Mouse (Mus musculus) midbrain, embryonic 15.5 days (tissue): Measurements from ENCODE around the gene Mks1. TPM values are rescaled to one million over a fixed set of nuclear protein-coding genes. Genes with fewer than 3 reads are reported as not detected.
"Not testable (repeated sequence)": the region's sequence is repeated elsewhere in the genome, so short reads cannot be mapped to it uniquely, and the experiment has no call there.

Experiments
- ATAC-seq: fragments of 200-750 bp; cut with Nextera tagmentation; replicated peaks from 2 replicates; pipeline ENCODE4 v1.8.0; 2017; ENCODE audit warnings: moderate TSS enrichment
- H3K27ac ChIP-seq: fragments of 300-500 bp; sonication (generic); 2 replicates; pipeline ENCODE4 v1.5.1; 2015; ENCODE audit warnings: mild to moderate bottlenecking, inconsistent platforms
- H3K27me3 ChIP-seq: fragments of 300-500 bp; sonication (generic); replicated peaks from 2 replicates; pipeline ENCODE4 v1.6.1; 2015; ENCODE audit warnings: inconsistent platforms
- H3K36me3 ChIP-seq: fragments of 300-500 bp; sonication (generic); replicated peaks from 2 replicates; pipeline ENCODE4 v1.6.1; 2015; ENCODE audit warnings: inconsistent platforms
- H3K4me1 ChIP-seq: fragments of 300-500 bp; sonication (generic); 2 replicates; pipeline ENCODE4 v1.6.1; 2015; ENCODE audit warnings: inconsistent platforms
- H3K4me2 ChIP-seq: fragments of 300-500 bp; sonication (generic); 2 replicates; pipeline ENCODE4 v1.6.1; 2015; ENCODE audit warnings: inconsistent platforms, mild to moderate bottlenecking, moderate library complexity
- H3K4me3 ChIP-seq: fragments of 300-500 bp; sonication (generic); 2 replicates; pipeline ENCODE4 v1.5.1; 2015; ENCODE audit warnings: mild to moderate bottlenecking, inconsistent platforms
- H3K9ac ChIP-seq: fragments of 300-500 bp; sonication (generic); 2 replicates; pipeline ENCODE4 v1.6.1; 2015; ENCODE audit warnings: mild to moderate bottlenecking, inconsistent platforms
- H3K9me3 ChIP-seq: fragments of 300-500 bp; sonication (generic); 2 replicates; pipeline ENCODE4 v1.6.1; 2016; ENCODE audit warnings: inconsistent platforms
- WGBS: fragments of 180-500 bp; shearing (Covaris S2); methylation state at CpG from one replicate; pipeline ENCODE4 v1.1.7; 2015; ENCODE audit warnings: mixed read lengths; 5-methylcytosine and 5-hydroxymethylcytosine counted together
- polyA plus RNA-seq: library from polyadenylated mRNA; unstranded; fragments of >200 nt; fragmentation: Nextera tagmentation; extraction: Ambion mirVana; gene quantifications from 2 replicates; pipeline ENCODE4 v1.2.1, GENCODE M21; 2015

The Mks1 gene
- polyA plus RNA-seq, 1 experiment from 2014 or later: 12.8 TPM

- H3K9me3 ChIP-seq: no peaks in the 10 kb centered on the region
- 79% methylated on average over 12 of the region's 12 CpGs for WGBS
- ATAC-seq: no peak
- no peak overlapping the region for H3K4me3 ChIP-seq
- H3K4me2 ChIP-seq: no peak overlapping the region
- H3K9ac ChIP-seq: no peak overlapping the region
- no peak overlapping the region for H3K27ac ChIP-seq
- H3K36me3 ChIP-seq: no peaks in the 10 kb centered on the region
- no peaks in the 10 kb centered on the region for H3K27me3 ChIP-seq
- H3K4me1 ChIP-seq: no peaks in the 10 kb centered on the region
These were observed 5.9 kb upstream of the Mks1 start for GRCm38 (mm10) chr11:87846968-87847600.

GRCm38 (mm10) chr11:87847884-87848283 lies 5.1 kb upstream of the Mks1 start:
- H3K27me3 ChIP-seq: no peaks in the 10 kb centered on the region
- WGBS: 72% methylated on average over 6 of the region's 6 CpGs
- ATAC-seq: no peak

GRCm38 (mm10) chr11:87853597-87853954 lies 561 bp downstream of the Mks1 start:
- peak overlapping the region; percentile 52 for H3K9ac ChIP-seq
- no peaks in the 10 kb centered on the region for H3K9me3 ChIP-seq
- H3K27me3 ChIP-seq: no peaks in the 10 kb centered on the region
- WGBS: 29% methylated on average over 8 of the region's 8 CpGs
- H3K36me3 ChIP-seq: 0 out of 2 replicates have a peak, but pooled peaks cover 4% of the 10 kb centered on the region
- peaks cover 9% of the 10 kb centered on the region for H3K4me1 ChIP-seq
- H3K4me3 ChIP-seq: peak overlapping the region; percentile 63
- H3K27ac ChIP-seq: peak overlapping the region; percentile 81
- ATAC-seq: peak; percentile 58
- H3K4me2 ChIP-seq: peak overlapping the region; percentile 64

More at GRCm38 (mm10) chr11:87847884-87848283, 5.1 kb upstream of the Mks1 start:
- Histone ChIP-seq H3K27ac (no peak overlapping the region), H3K4me3 (no peak overlapping the region), H3K36me3 (no peaks in the 10 kb centered on the region), H3K9ac (no peak overlapping the region), H3K9me3 (no peaks in the 10 kb centered on the region), H3K4me1 (0 out of 2 replicates have a peak, but pooled peaks cover 3% of the 10 kb centered on the region), H3K4me2 (no peak overlapping the region)

GRCm38 (mm10) chr11:87854550-87854949 lies 1.5 kb downstream of the Mks1 start:
- 90% methylated on average over 7 of the region's 7 CpGs for WGBS
- no peak for ATAC-seq
- H3K4me1 ChIP-seq: peaks cover 9% of the 10 kb centered on the region

GRCm38 (mm10) chr11:87859273-87859672 lies 6.3 kb downstream of the Mks1 start:
- Histone ChIP-seq H3K27ac (no peak overlapping the region), H3K4me3 (no peak overlapping the region), H3K4me1 (no peaks in the 10 kb centered on the region), H3K36me3 (0 out of 2 replicates have a peak, but pooled peaks cover 4% of the 10 kb centered on the region), H3K9me3 (no peaks in the 10 kb centered on the region), H3K4me2 (no peak overlapping the region), H3K9ac (no peak overlapping the region), H3K27me3 (no peaks in the 10 kb centered on the region)
- no peak for ATAC-seq
- 90% methylated on average over 11 of the region's 11 CpGs for WGBS

More at GRCm38 (mm10) chr11:87854550-87854949, 1.5 kb downstream of the Mks1 start:
- Histone ChIP-seq H3K27me3 (no peaks in the 10 kb centered on the region), H3K36me3 (0 out of 2 replicates have a peak, but pooled peaks cover 4% of the 10 kb centered on the region), H3K4me3 (no peak overlapping the region), H3K9me3 (no peaks in the 10 kb centered on the region), H3K27ac (no peak overlapping the region), H3K9ac (no peak overlapping the region), H3K4me2 (no peak overlapping the region)

- Histone ChIP-seq H3K4me2 (no peak overlapping the region), H3K4me1 (no peaks in the 10 kb centered on the region), H3K9me3 (no peaks in the 10 kb centered on the region), H3K9ac (no peak overlapping the region), H3K27ac (no peak overlapping the region), H3K4me3 (no peak overlapping the region), H3K36me3 (0 out of 2 replicates have a peak, but pooled peaks cover 4% of the 10 kb centered on the region), H3K27me3 (no peaks in the 10 kb centered on the region)
- ATAC-seq: no peak
- WGBS: 77% methylated on average over 9 of the region's 9 CpGs
These were observed 7.4 kb downstream of the Mks1 start for GRCm38 (mm10) chr11:87860426-87860825.

- no peak overlapping the region for H3K4me2 ChIP-seq
- WGBS: 96% methylated on average over 13 of the region's 13 CpGs
- no peak overlapping the region for H3K9ac ChIP-seq
- H3K27ac ChIP-seq: no peak overlapping the region
- H3K27me3 ChIP-seq: no peaks in the 10 kb centered on the region
- H3K4me3 ChIP-seq: no peak overlapping the region
- no peaks in the 10 kb centered on the region for H3K9me3 ChIP-seq
- no peaks in the 10 kb centered on the region for H3K4me1 ChIP-seq
- H3K36me3 ChIP-seq: no peaks in the 10 kb centered on the region
- no peak for ATAC-seq
These were observed 9.8 kb downstream of the Mks1 start for GRCm38 (mm10) chr11:87862805-87863204.

GRCm38 (mm10) chr11:87866891-87867290 lies 13.9 kb downstream of the Mks1 start:
- not testable (repeated sequence) for H3K27ac ChIP-seq, H3K36me3 ChIP-seq, ATAC-seq, H3K9ac ChIP-seq, H3K4me1 ChIP-seq, H3K9me3 ChIP-seq, H3K4me3 ChIP-seq, H3K27me3 ChIP-seq, H3K4me2 ChIP-seq
- WGBS: 89% methylated on average over 1 of the region's 2 CpGs

GRCm38 (mm10) chr11:87870096-87870495 lies 17.1 kb downstream of the Mks1 start:
- Histone ChIP-seq H3K9ac (no peak overlapping the region), H3K27me3 (no peaks in the 10 kb centered on the region), H3K9me3 (no peaks in the 10 kb centered on the region), H3K4me1 (no peaks in the 10 kb centered on the region), H3K4me3 (no peak overlapping the region), H3K27ac (no peak overlapping the region), H3K4me2 (no peak overlapping the region), H3K36me3 (no peaks in the 10 kb centered on the region)
- WGBS: 76% methylated on average over 2 of the region's 2 CpGs
- no peak for ATAC-seq

- Histone ChIP-seq H3K27ac (no peak overlapping the region), H3K4me1 (no peaks in the 10 kb centered on the region), H3K27me3 (no peaks in the 10 kb centered on the region), H3K9ac (no peak overlapping the region), H3K4me2 (no peak overlapping the region), H3K9me3 (no peaks in the 10 kb centered on the region), H3K36me3 (no peaks in the 10 kb centered on the region), H3K4me3 (no peak overlapping the region)
- ATAC-seq: no peak
- WGBS: 41% methylated on average over 8 of the region's 8 CpGs
These were observed 18.8 kb downstream of the Mks1 start for GRCm38 (mm10) chr11:87871766-87872165.

GRCm38 (mm10) chr11:87875436-87875835 lies 22.4 kb downstream of the Mks1 start, which contains the start of gene Epx:
Epx (minus strand) TSS chr11:87875536.
- WGBS: 85% methylated on average over 6 of the region's 6 CpGs
- Histone ChIP-seq H3K27me3 (no peaks in the 10 kb centered on the region), H3K27ac (no peak within 1 kb of the TSS), H3K9me3 (no peaks in the 10 kb centered on the region), H3K36me3 (no peaks in the 10 kb centered on the region), H3K9ac (no peak within 1 kb of the TSS), H3K4me1 (no peaks in the 10 kb centered on the region), H3K4me3 (no peak within 1 kb of the TSS), H3K4me2 (no peak within 1 kb of the TSS)
- no peak for ATAC-seq

GRCm38 (mm10) chr11:87879826-87880225 lies 26.8 kb downstream of the Mks1 start:
- H3K9me3 ChIP-seq: no peaks in the 10 kb centered on the region
- WGBS: 73% methylated on average over 9 of the region's 9 CpGs
- H3K4me2 ChIP-seq: no peak overlapping the region
- H3K9ac ChIP-seq: no peak overlapping the region
- ATAC-seq: no peak
- H3K4me3 ChIP-seq: no peak overlapping the region
- H3K36me3 ChIP-seq: no peaks in the 10 kb centered on the region
- no peaks in the 10 kb centered on the region for H3K27me3 ChIP-seq
- H3K27ac ChIP-seq: no peak overlapping the region
- H3K4me1 ChIP-seq: no peaks in the 10 kb centered on the region

GRCm38 (mm10) chr11:87881714-87882113 lies 28.7 kb downstream of the Mks1 start:
- Histone ChIP-seq H3K27ac (no peak overlapping the region), H3K27me3 (no peaks in the 10 kb centered on the region), H3K9ac (no peak overlapping the region), H3K9me3 (no peaks in the 10 kb centered on the region), H3K36me3 (no peaks in the 10 kb centered on the region), H3K4me2 (no peak overlapping the region), H3K4me3 (no peak overlapping the region), H3K4me1 (no peaks in the 10 kb centered on the region)
- ATAC-seq: no peak
- 74% methylated on average over 4 of the region's 4 CpGs for WGBS
